Mouse (Mus musculus) CH12.LX (cell line): ENCODE measurements at regions not wholly inside any gene's neighbourhood (a gene's known extent, or its start where the extent isn't known, plus 50 kb on each side); places are given as distances from the start of the nearest gene placed in this dataset.

Experiments
- MEF2A ChIP-seq: IDR thresholded peaks from 2 replicates; pipeline ENCODE4 v1.6.1; 2014; ENCODE audit warnings: low read depth, mild to moderate bottlenecking, inconsistent platforms, low read length, improper control_type of control experiment, borderline replicate concordance
- NRF1 ChIP-seq: IDR thresholded peaks from 2 replicates; pipeline ENCODE4 v1.6.1; 2014; ENCODE audit warnings: low read depth, mild to moderate bottlenecking, inconsistent platforms, low read length, improper control_type of control experiment, moderate library complexity

- TF ChIP-seq MEF2A (no peak), NRF1 (no peak)
These were observed 369.0 kb upstream of the Npsr1 start for GRCm38 (mm10) chr9:23728816-23729215.
